Mouse (Mus musculus): ENCODE measurements around the gene Myh1.

The Myh1 gene

DNA sequence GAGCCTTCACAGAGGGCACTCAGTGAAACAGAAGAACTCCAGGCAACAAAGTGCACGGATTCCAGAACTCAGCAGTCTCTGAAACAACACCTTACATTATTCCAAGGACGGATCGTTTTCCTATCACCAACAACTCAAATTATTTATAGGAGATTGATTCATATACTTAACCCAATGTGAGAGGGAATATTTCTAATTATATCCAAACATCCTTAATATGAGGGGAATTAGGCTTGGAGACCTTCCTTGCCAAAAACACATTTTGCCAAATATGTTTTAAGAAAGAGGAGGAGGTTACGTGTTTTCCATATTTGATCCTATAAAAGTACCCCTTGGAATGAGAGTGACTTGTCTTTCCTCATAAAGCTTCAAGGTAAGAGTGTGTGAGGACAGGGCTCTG lies at the start of gene Myh1:
TSS of gene Myh1 (plus strand) at position 301 of the 400 bp plus-strand sequence.
- 84% methylated on average over 4 of the region's 4 CpGs for WGBS

DNA sequence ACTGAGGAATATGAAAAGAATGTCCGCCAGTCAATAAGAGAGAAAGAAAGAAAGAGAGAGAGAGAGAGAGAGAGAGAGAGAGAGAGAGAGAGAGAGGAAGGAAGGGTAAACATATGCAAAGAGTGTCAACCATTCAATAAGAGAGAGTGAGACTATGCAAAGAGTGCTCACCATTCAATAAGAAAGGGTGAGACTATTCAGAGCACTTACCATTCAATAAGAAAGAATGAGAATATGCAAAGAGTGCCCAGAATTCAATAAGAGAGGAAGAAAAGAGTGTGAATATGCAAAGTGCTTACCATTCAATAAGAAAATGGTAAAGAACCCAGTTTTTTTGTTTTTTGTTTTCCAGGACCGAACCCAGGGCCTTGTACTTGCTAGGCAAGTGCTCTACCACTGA lies 49.6 kb upstream of the Myh1 start:
- WGBS: 93% methylated on average over 2 of the region's 2 CpGs

DNA sequence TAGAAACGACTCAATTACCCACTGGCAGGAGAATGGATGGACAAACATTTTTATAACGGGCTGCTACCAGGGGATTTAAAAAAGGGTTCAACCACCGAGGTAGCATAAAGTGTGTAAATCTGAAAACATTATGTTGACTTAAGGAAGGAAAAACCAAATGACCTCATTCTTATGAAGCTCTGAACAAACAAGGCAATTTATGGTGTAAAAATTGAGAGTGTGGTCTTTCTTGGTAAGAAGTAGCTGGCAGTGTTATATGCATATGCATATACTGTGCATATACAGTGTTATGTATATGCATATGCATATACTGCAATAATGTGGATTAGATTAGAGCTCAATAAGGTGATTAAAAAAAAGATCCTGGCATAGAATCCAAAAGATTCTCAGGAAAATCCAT lies 48.7 kb upstream of the Myh1 start:
- WGBS: 69% methylated on average over 3 of the region's 3 CpGs

DNA sequence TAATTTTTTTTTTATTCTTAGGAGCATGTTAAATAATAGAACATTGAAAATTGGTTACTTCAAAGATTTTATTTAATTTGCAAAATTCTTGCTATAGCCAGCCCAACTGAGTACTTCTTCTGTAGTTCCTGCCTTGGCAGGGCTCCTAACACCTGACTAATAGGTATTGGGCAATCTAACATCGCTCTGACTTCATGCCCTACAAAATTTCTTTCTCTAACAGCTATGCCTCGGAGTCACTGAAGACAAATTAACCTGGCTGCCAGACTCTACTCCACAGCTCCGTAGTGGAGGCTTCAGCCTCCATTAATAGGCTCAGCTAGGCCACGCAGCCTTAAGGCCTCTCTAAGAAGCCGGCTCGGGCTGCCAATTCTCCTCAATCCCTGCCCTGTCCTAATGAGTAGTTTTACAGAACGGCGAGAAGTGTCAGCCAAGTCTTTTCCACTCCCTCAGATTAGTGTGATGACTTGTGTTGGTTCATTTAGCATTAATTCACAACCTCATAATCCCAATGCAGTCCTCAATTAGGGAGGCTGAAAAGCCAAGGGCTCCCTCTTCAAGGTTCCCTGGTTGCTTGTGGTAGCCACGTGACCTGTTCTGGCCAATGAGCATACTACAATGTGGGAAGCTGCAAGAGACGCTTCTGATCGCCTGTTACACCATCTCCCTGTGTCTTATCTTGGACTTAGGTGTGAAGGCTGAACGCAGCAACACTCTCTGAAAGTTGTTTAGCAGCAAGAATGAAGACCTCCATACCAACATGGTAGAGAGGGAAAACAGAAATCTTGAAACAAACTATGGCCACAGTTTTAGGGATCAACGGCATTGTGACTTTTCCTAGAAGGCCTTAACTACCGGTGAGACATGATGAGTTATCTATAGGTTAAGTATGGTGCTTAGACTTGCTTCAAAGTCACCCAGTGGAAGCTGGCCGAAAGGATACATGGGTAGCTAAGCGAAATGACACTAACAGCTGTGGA lies 47.9 kb upstream of the Myh1 start:
- 76% methylated on average over 16 of the region's 16 CpGs for WGBS

DNA sequence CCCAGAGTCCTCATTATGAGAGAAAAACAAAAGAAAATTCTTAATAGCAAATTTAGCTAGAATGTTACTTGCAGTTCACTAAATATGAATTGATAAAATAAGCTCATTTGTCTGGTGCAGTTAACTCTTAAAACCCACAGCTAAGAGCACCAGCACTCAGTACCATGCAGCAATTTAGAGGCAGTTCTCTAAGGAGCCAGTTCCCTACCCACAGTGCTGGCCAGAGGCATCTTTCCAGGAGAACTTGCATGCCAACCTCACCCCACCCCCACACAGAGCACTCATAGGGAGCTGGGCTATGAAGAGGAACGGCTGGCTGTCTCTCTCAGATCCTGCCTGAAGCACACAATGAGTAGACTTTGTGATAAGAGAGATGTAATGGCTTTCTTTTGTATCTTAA lies 46.7 kb upstream of the Myh1 start:
- WGBS: 7% methylated on average over 1 of the region's 1 CpGs

DNA sequence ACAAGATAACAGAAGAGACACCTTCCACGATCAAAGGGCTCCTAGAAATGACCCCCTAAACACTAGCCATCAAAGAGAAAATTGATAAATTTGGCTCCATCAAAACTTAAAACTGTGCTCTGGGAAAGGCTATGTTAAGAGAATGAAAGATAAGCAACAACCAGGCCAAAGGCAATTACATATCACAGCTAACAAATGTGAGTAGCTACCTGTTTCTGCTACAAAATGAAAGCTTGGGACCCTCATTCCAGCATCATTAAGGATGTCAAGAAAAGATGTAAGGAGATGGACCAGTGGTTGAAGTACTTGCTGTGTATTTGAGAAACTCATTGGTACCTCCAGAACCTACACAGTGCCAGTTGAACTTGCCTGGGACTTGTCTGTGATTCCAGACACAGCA lies 46.0 kb upstream of the Myh1 start:
- WGBS: 69% methylated on average over 1 of the region's 1 CpGs

DNA sequence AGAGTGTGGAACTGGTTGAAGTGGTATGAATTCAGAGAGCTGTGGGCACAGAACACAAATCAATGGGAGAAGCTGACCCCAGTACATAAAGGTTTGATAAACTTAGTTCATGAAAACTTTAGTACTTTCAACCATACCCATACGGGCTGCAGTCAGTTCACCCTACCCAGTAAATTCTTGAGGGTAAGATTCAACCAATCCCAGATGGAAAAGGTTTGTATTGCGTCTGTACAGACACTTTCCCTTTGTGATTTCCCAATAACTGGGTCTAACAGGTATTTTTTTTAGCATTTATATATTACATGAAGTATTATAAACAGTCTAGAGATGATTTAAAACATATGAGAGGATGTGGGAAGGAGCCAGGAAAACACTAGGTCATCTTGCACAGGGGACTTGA lies 44.2 kb upstream of the Myh1 start:
- 94% methylated on average over 2 of the region's 2 CpGs for WGBS

DNA sequence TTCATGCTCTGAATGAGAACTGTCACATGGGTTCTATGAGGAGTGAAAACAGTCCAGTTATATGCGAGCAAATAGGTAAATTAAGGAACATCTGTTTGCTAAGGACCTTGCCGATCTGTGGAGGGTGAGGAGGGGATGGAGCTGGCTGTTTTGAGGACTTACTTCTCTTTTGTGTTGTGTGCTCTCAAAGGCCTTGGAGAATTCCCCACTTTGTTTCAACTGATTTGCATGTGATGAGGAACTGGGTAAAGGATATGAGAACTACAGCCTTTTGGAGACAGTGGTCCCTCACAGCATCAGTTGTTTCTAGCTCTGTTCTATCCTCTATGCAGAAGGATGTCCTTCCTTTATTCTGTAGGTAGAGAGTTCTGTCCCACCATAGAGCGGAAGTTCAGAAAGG lies 39.7 kb upstream of the Myh1 start:
- whole genome bisulfite sequencing: 83% methylated on average over 3 of the region's 3 CpGs

DNA sequence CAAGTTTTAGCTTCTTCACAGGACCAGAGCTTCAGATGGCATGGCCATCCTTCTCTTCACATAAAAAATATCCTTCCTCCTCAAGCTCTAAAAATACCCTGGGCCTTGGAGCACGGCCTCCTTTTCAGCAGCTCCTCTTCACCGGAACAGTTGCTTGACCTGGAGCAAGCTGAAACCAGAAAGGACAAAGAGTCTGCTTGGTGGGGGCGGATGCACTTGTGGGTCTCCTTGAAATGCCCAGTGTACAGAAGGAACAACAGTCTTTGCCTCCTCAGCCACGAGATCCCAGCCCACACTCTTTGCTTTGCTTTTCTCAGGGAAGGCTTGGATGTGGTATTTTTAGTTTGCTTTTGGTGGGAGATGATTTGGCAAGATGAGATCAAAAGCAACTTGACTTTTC lies 36.2 kb upstream of the Myh1 start:
- WGBS: 44% methylated on average over 4 of the region's 4 CpGs

DNA sequence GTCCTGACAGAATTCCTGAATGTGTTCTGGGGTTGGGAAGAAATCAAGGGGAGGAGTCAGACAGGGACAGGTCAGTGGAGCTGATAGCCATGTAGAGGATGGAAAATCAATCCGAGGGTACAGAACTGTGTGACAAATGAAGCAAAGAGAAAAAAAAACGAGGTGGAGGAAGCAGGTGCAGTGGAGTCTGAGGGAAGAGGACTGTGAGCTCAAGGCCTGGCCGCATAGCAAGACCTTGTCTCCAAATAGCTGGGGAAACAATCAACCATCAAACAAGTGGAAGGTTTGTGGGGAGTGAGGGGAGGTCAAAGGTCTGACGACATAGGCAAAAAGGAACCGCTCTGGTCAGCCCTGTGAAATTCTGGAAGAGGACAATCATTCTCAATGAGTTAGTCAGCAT lies 35.0 kb upstream of the Myh1 start:
- 63% methylated on average over 5 of the region's 5 CpGs for WGBS

DNA sequence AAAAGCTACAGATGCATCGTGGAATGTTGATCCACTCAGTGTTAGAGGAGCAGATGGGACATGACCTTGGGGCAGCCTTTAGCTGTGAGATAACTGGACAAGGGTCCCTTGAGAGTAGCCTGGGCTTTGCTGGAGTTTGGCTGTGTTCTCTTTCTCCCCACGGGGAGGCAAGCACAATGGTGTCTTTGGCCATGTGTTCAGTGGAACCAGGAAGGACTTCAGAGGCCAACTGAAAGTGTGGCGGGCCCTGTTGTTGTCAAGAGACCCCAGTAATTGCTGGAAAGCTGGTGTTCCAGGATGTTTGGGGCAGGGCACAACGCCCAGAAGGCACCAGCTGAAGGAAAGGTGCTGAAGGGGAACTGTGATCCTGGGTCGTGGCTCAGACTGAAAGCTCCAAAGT lies 30.6 kb upstream of the Myh1 start:
- WGBS: 56% methylated on average over 5 of the region's 5 CpGs

DNA sequence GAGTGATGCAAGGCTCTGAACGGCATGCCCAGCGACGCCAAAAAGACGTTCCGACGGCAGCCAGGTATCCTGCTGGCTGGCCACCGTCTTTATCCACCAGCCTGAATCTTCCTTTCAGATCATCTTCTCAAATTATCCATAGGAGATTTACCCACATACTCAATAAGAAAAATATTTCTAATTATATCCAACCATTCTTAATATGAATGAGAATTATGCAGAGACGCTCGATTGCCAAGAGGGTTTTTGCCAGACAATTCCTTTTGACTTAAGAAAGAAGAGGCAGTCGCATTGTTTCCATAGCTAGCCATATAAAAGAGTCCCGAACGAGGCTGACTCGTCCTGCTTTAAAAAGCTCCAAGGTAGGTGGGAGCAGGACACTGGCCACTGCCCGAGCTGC lies 29.1 kb upstream of the Myh1 start, which contains the start of gene Myh2:
TSS of gene Myh2 (plus strand) at position 301 of the 400 bp plus-strand sequence.
- 70% methylated on average over 14 of the region's 14 CpGs for WGBS

DNA sequence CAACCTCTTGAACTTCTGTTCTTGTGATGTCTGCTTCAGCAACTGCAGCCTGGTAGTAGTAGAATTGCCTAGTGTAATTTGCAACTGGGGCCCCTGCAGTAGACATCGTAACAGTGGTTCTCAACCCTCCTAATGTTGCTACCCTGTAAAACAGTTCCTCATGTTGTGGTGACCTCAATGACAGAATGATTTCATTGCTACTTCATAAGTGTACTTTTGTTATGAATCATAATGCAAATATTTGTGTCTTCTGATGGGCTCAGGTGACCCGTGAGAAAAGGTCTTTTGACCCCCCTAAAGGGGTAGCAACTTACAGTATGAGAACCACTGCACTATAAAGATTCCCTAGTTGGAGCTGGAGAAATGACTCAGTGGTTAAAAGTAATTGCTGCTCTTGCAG lies 27.4 kb upstream of the Myh1 start:
- 86% methylated on average over 2 of the region's 2 CpGs for WGBS

DNA sequence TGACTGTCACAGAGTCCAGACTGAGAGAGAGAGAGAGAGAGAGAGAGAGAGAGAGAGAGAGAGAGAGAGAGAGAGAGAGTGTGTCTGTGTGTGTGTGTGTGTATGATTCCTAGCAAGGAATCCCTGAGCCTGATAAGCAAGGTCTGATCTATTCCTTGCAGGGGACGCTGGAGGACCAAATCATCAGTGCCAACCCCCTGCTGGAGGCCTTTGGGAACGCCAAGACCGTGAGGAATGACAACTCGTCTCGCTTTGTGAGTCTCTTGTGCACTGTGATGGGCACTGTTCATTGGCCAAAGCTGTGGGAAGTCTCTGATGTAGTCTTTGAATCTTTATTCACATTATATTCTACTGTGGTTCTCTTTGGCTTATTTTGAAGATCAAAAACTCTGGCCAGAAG lies 23.5 kb upstream of the Myh1 start:
- 69% methylated on average over 5 of the region's 5 CpGs for WGBS

DNA sequence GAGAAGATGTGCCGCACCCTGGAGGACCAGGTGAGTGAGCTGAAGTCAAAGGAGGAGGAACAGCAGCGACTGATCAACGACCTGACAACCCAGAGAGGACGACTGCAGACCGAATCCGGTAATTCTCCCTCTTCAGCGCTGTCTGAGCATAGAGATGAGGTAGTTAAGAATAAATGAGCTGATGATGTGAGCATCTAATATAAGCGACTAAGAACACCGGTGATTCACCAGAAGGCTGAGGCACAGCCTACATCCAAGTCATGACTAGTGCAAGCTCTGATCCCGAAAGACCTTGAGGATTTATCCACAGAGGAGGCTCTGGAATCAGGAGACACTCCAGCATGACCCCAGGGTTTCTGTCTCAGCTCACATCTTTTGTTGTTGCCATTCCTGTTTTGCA lies 9.5 kb upstream of the Myh1 start:
- WGBS: 57% methylated on average over 10 of the region's 10 CpGs

DNA sequence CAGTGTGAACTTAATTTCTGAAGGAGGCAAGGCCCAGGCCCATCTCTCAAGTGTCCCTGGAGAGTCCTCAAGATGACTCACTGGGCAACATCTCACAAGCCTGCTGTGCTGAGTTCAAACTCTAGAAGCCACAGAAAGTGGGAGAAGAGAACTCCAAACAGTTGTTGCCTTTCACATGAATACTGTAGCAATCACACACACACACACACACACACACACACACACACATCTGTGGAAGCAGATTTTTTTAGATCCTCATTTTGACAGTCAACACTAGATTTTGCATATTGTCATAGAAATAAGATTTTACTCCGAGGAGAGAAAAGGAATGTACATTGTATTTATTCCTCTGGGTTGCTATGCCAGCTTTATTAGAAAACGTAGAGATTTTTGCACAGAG lies 9.0 kb upstream of the Myh1 start:
- WGBS: 49% methylated on average over 2 of the region's 2 CpGs

DNA sequence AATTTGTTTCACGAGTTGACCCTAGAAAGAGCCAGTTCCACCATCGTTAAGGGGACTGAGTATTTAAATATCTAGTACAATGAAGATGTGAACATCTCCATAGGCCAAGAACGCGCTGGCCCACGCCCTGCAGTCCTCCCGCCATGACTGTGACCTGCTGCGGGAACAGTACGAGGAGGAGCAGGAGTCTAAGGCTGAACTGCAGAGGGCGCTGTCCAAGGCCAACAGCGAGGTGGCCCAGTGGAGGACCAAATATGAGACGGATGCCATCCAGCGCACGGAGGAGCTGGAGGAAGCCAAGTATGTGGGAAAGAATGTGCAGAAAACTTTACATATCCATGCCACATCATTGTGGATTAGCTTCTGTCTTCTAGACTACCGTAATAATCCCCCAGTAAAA lies 8.4 kb upstream of the Myh1 start:
- 88% methylated on average over 14 of the region's 14 CpGs for WGBS

DNA sequence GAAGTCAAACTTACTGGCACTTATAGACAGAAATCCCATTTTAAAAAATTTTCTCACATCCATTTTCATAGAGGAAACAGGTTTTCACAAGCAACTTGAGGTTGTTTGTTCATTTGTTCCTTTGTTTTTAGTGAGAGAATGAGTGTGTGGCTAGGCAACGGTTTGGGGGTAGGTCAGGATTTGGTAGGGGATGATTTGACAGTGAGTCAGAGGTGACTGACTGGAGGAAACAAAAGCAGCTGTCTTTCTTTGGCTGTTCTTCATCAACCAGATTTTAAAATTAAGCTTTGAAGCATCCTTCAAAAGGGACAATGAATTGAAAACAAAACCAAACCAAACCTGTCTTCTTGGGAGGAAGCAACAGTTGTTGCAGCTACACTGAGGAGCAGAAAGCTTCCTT lies 531 bp upstream of the Myh1 start:
- WGBS: 39% methylated on average over 1 of the region's 1 CpGs

DNA sequence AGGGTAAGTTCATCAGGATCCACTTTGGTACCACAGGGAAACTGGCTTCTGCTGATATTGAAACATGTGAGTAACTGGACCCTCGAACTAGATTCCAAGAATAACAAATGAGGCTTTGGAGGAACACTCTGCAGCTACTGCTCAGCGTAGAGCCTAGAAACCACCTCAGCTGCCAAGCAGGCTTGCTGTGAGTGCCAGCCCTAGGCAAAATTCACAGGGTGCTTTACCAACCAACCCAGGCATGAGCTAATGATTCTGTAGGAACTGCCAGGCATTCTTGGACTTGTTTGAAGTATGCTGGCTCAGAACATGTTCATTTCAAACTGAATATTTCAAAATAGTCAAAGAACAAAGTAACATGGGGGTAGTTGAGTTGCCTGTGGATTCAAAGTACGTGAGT lies 4.9 kb downstream of the Myh1 start:
- WGBS: 50% methylated on average over 3 of the region's 3 CpGs

DNA sequence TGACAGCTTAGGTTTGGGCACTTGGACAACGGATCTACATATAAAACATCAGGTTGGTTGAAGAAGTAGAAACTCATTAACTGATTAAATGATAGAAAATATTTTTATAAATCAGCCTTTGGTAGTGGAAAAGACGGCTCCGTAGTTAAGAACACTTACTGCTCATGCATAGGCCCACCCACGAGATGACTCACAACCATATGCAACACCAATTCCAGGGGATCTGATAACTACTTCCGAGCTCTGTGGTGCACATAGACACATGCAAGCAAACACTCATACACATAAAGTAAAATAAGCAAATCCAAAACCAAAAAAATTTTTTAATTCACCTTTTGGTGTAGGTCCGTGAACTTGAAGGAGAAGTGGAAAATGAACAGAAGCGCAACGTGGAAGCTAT lies 22.0 kb downstream of the Myh1 start:
- WGBS: 71% methylated on average over 8 of the region's 8 CpGs

DNA sequence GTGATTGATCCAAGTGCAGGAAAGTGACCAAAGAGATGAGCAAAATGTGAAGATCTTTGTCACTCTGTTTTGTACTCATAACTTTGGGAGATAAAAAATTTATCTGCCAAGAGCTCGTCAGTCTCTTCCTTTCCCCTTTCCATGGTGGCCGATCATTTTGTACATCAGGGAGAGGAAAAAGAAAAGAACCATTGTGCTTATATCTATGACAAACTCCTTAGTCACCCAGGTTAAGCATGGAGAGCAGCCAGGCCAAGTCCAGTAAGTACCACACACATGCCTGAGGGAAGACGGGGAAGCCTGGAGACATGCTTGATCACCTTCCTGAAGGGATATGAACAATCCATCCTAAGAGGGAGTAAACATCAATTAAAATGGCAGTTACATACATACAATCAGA lies 24.6 kb downstream of the Myh1 start:
- 77% methylated on average over 3 of the region's 3 CpGs for WGBS

DNA sequence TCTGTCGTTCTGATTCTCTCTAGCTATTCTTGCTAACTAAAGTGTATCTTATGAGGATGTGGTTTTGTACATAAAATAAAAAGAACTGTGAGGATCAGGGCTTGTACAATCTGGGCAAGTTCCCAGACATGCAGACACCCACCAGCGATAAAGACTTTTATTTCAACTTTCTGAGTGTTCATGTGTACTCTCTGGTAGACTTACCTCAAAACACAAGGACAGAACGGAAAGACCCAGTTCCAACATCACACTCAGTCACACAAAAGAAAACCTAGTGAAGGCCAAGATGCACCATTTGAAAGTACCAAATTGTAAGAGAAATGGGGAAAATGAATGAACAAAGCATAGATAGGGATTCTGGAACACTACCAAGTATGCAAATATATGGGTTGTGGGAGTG lies 28.9 kb downstream of the Myh1 start:
- 46% methylated on average over 3 of the region's 3 CpGs for WGBS

DNA sequence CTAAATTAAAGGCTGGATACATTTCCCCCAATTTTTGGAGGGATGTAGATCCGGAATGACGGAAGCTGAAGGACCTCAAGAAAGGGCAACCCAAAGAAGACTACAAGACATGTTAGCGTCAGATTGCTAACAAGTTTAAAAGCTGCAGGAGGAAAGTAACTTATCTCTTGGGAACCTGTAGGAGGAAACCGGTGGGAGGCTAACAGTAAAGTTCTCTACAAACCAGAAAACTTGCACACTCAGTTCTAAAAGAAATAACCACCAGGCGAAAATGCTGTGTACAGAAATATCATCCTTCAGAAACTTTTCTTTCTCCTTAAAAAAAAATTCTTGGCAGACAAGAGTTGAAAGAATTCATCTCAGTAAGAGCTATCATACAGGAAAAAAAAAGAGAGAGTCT lies 29.3 kb downstream of the Myh1 start:
- 42% methylated on average over 5 of the region's 5 CpGs for WGBS

DNA sequence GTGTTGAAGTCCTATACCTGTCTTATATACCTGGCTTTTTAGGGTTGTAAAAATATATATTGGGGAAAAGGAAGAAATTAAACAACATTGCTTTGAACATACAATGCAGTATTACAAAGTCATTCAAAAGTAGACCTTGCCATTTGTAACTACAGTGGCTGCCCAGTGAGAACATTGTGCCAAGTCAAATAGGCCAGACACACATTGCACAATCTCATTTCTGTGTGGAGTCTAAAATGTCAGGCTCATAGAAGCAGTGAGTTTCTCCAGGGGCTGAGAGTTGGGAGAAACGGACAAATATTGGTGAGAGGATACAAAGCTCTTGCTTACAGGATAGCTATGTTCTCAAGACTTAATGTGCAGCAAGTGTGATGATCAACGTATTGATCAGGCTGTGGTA lies 30.1 kb downstream of the Myh1 start:
- 72% methylated on average over 2 of the region's 2 CpGs for WGBS

All from cerebral cortex, adult 2 months (tissue).